In genomic region chr4:148872783-148873182, GRCm38 (mm10) we compare ENCODE assay signal across 8 mouse cellular contexts.
DNase-seq lines count a peak whose midpoint lies in the region.

No protein-coding gene starts in this region.

- intact Hi-C loops in left cerebral cortex, postnatal 10 days (cut with DNase I) = no loop called here

- DNase-seq in gastrocnemius, adult 18-20 months (ENCODE audit: low spot score) = peak; percentile 65
- no peak for DNase-seq in gastrocnemius, postnatal 4 days (ENCODE audit: low spot score in 2 of 2)
- DNase-seq in 3T3-L1 (ENCODE audit: low read depth, low spot score) = peak; percentile 52
- peak; percentile 52 for DNase-seq in gastrocnemius, postnatal 25 days
- DNase-seq in lung, adult 18-20 months = peak; percentile 86 to 91
- DNase-seq in left cerebral cortex, postnatal 10 days (ENCODE audit: extremely low spot score in 1 of 2, low spot score in 2 of 2) = no peak
- DNase-seq in spleen, postnatal 10 days (ENCODE audit: low spot score in 2 of 2) = no peak
- DNase-seq in spleen, adult 18-20 months = no peak

Comparison
In these comparisons a context has a peak if more than half of its experiments do, and no peak if none do; other contexts are left out.
1. DNase-seq: peak in gastrocnemius, adult 18-20 months (single experiment), 3T3-L1 (single experiment), gastrocnemius, postnatal 25 days (single experiment) and lung, adult 18-20 months (2 of 2); none in gastrocnemius, postnatal 4 days (0 of 2), left cerebral cortex, postnatal 10 days (0 of 2), spleen, postnatal 10 days (0 of 2) and spleen, adult 18-20 months (0 of 2).